Mouse (Mus musculus): ENCODE results near the gene Slc36a1.

DNA sequence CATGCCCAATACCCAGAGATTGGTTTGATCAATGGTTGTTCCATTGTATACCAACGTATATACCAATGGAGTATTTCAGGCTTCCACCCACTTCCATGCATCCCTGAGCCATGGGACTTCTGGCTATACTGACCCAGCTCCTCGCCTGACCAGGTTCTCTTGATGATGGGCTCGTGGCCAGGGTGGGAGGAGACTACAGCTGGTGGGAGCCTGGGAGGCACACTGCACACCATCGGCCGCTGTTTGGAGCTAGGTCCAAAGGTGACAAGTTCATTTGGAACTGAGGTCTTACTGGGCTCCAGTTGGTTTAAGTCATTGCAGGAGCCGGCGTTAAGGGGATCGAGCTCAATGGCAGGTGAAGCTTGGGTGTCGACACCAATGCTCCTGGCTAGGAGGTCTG, 49.2 kb downstream of the Slc36a1 start:
- no peak for TF ChIP-seq CTCF (IDR thresholded peaks at IDR 0.05; ENCODE audit: low read depth)
- TF ChIP-seq EP300 (optimal IDR thresholded peaks at IDR 0.05): no peak

All from stomach, postnatal 0 days (tissue).